Mouse (Mus musculus) lung, postnatal 0 days (tissue): ENCODE results near the gene Hspb1.

ENCODE experiments used
- CTCF ChIP-seq: IDR thresholded peaks from 2 replicates; pipeline ENCODE4 v1.5.1; 2016; ENCODE audit warnings: antibody characterized with exemption, mild to moderate bottlenecking
- EP300 ChIP-seq: IDR thresholded peaks from 2 replicates; pipeline ENCODE4 v1.6.1; 2016; ENCODE audit warnings: antibody characterized with exemption, mild to moderate bottlenecking, control low read depth

DNA sequence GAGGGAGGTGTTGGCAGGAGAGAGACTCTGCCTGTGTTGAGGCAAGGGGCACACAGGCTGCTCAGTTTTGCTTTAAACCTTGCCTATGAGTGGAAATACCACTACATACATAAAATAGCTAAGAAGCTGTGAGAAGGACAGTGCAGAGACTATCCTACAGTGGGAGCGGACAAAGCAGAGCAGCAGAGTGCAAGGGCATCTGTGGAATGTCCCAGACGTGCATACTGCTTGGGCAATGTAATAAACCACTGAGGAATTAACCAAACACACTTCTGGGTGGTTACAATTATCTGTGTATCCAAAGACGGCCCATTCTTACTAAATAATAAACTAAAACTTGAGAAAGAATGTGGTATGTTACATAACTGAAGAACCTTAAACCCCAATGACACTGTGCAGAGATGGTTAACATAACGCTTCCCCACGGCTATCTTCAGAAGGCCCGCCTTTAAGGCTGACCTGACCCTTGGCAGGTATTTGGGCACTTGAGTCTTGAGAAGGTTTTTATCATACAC, 28.4 kb downstream of the Hspb1 start:
- TF ChIP-seq CTCF (no peak), EP300 (no peak)
